Comparison of ENCODE assay signal across 19 mouse cellular contexts in the genomic region with DNA sequence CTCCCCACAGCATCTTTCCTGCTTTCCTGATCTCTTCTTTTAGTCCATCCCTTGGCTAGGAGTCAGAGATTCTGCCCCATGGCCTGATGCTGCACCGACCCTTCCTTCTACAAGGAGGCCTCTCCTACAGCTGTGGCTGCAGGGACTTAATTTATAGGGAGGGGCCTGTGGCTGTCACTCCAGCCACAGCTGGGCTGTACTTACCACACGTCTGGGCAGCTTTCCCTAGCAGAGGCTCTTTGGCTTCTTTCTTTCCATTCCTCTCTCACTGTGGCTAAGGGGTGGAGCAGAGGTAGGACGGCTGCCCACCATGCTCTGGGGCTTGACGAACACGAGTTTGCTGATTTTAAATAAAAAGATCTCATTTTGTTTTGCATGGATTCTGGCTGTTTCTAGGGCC. TPM values are rescaled to one million over a fixed set of nuclear protein-coding genes. Genes with fewer than 3 reads are reported as not detected.
DNase-seq lines count a peak whose midpoint lies in the region; ATAC-seq and TF ChIP-seq lines count a peak whose summit lies in the region.
"Had no signal": no experiment of that assay in that cellular context is flagged by ENCODE, and none has a peak within 500 bp of the region (broad histone marks: within the 10 kb centered on the region; RNA-seq: fewer than 3 reads in every experiment).

No protein-coding gene starts in this region.

- no peak for TF ChIP-seq POLR2A in limb, embryonic 14.5 days (IDR thresholded peaks at IDR 0.05; ENCODE audit: borderline replicate concordance, extremely low read depth, insufficient read depth, insufficient read length)

- no peak overlapping the region for H3K4me2 ChIP-seq in limb, embryonic 14.5 days (replicated peaks; ENCODE audit: low read depth, low read length, severe bottlenecking)
- H3K4me2 ChIP-seq: embryonic facial prominence, embryonic 12.5 days; limb, embryonic 13.5 days; midbrain, embryonic 12.5 days; neural tube, embryonic 15.5 days had no signal

- peak; percentile 48 for DNase-seq in limb, embryonic 14.5 days (ENCODE audit: low spot score)
- DNase-seq in limb, embryonic 10.5 days (ENCODE audit: low spot score): no peak
- peak; percentile 27 for DNase-seq in adipocyte (ENCODE audit: low spot score)
- DNase-seq in fibroblast of lung, adult 2 months (ENCODE audit: low read depth): peak; percentile 83
- DNase-seq in lung, postnatal 10 days: peak; percentile 76
- no peak for DNase-seq in kidney, adult 18-20 months
- no peak for DNase-seq in cerebellum, postnatal 14 days
- DNase-seq: cerebellum, postnatal 25 days; kidney, postnatal 10 days; liver, postnatal 0 days; thymus, postnatal 14 days had no signal

- H3K27ac ChIP-seq in limb, embryonic 14.5 days (replicated peaks; ENCODE audit: low read depth, low read length): no peak overlapping the region
- no peak overlapping the region; the same call in 1 of the 2 replicates for H3K27ac ChIP-seq in limb, embryonic 10.5 days
- H3K27ac ChIP-seq: embryonic facial prominence, embryonic 12.5 days; heart, adult 2 months; left cerebral cortex, adult 2 months; limb, embryonic 13.5 days; midbrain, embryonic 12.5 days; neural tube, embryonic 15.5 days had no signal

- peaks cover 29% of the 10 kb centered on the region for H3K4me1 ChIP-seq in limb, embryonic 14.5 days (ENCODE audit: control insufficient read depth, insufficient read depth, low read length)
- H3K4me1 ChIP-seq in limb, embryonic 10.5 days: peaks cover 46% of the 10 kb centered on the region

- H3K9me3 ChIP-seq in limb, embryonic 14.5 days (ENCODE audit: control insufficient read depth, low read length): no peaks in the 10 kb centered on the region
- H3K9me3 ChIP-seq in limb, embryonic 10.5 days (replicated peaks): no peaks in the 10 kb centered on the region
- H3K9me3 ChIP-seq: embryonic facial prominence, embryonic 12.5 days; limb, embryonic 13.5 days; midbrain, embryonic 12.5 days; neural tube, embryonic 15.5 days had no signal

- H3K36me3 ChIP-seq in limb, embryonic 14.5 days (ENCODE audit: control insufficient read depth, insufficient read depth, low read length): peaks cover 5% of the 10 kb centered on the region; the same call in 1 of the 2 replicates
- peaks cover 7% of the 10 kb centered on the region for H3K36me3 ChIP-seq in limb, embryonic 10.5 days
- H3K36me3 ChIP-seq: embryonic facial prominence, embryonic 12.5 days; midbrain, embryonic 12.5 days; neural tube, embryonic 15.5 days had no signal

- 39% methylated on average over 5 of the region's 5 CpGs for WGBS in limb, embryonic 14.5 days
- WGBS in limb, embryonic 10.5 days: 61% methylated on average over 5 of the region's 5 CpGs

- peak; percentile 21; the same call in 1 of the 2 replicates for ATAC-seq in limb, embryonic 14.5 days (ENCODE audit: low FRiP score, low read depth)
- ATAC-seq: activated CD4-positive, CD25-positive, alpha-beta regulatory T cell, adult 4 months; forebrain, embryonic 14.5 days; liver, postnatal 0 days had no signal

- H3K9ac ChIP-seq in limb, embryonic 14.5 days (ENCODE audit: low read depth, low read length, severe bottlenecking): no peak overlapping the region
- H3K9ac ChIP-seq: embryonic facial prominence, embryonic 12.5 days; limb, embryonic 13.5 days; liver, postnatal 0 days; midbrain, embryonic 12.5 days; neural tube, embryonic 15.5 days had no signal

- H3K27me3 ChIP-seq in limb, embryonic 14.5 days (ENCODE audit: control insufficient read depth, insufficient read depth, low read length): no peaks in the 10 kb centered on the region
- peaks cover 6% of the 10 kb centered on the region; the same call in 1 of the 2 replicates for H3K27me3 ChIP-seq in limb, embryonic 10.5 days (ENCODE audit: low read depth, poor library complexity, severe bottlenecking)
- H3K27me3 ChIP-seq: limb, embryonic 13.5 days had no signal

- H3K4me3 ChIP-seq in limb, embryonic 14.5 days (replicated peaks; ENCODE audit: low read length): no peak overlapping the region
- H3K4me3 ChIP-seq in limb, embryonic 10.5 days: no peak overlapping the region
- H3K4me3 ChIP-seq: embryonic facial prominence, embryonic 12.5 days; heart, adult 2 months; left cerebral cortex, adult 2 months; limb, embryonic 13.5 days; midbrain, embryonic 12.5 days; neural tube, embryonic 15.5 days had no signal

RNA-seq across cellular contexts. Expression of a gene that starts 7.2 kb away (rescaled TPM):
- polyA plus RNA-seq in limb, embryonic 14.5 days (2012; rRNA removed): 134 and 151 TPM in 2 replicates
- 138 and 155 TPM in 2 replicates for polyA plus RNA-seq in limb, embryonic 14.5 days (2014; fragmentation: Nextera tagmentation; extraction: Ambion mirVana)
- polyA plus RNA-seq in limb, embryonic 10.5 days (2016; fragmentation: Nextera tagmentation; extraction: Ambion mirVana): 77.0 and 84.6 TPM in 2 replicates

RNA-seq across cellular contexts. Expression of a gene that starts 13.6 kb away (rescaled TPM):
- 0.70 and 1.3 TPM in 2 replicates for polyA plus RNA-seq in limb, embryonic 14.5 days (2012; rRNA removed)
- 0.97 and 0.98 TPM in 2 replicates for polyA plus RNA-seq in limb, embryonic 14.5 days (2014; fragmentation: Nextera tagmentation; extraction: Ambion mirVana)
- polyA plus RNA-seq in limb, embryonic 10.5 days (2016; fragmentation: Nextera tagmentation; extraction: Ambion mirVana): 0.67 and 1.0 TPM in 2 replicates

RNA-seq across cellular contexts. Expression of a gene that starts 25.4 kb away (rescaled TPM):
- 62.0 and 85.1 TPM in 2 replicates for polyA plus RNA-seq in limb, embryonic 14.5 days (2012; rRNA removed)
- 29.6 and 35.0 TPM in 2 replicates for polyA plus RNA-seq in limb, embryonic 14.5 days (2014; fragmentation: Nextera tagmentation; extraction: Ambion mirVana)
- polyA plus RNA-seq in limb, embryonic 10.5 days (2016; fragmentation: Nextera tagmentation; extraction: Ambion mirVana): 79.5 and 85.8 TPM in 2 replicates
- polyA plus RNA-seq: activated CD4-positive, CD25-positive, alpha-beta regulatory T cell, adult 4 months had no signal

RNA-seq across cellular contexts. Expression of a gene that starts 31.8 kb away (rescaled TPM):
- polyA plus RNA-seq in limb, embryonic 14.5 days (2012; rRNA removed): 0.49 and 0.64 TPM in 2 replicates
- polyA plus RNA-seq in limb, embryonic 14.5 days (2014; fragmentation: Nextera tagmentation; extraction: Ambion mirVana): 0.51 and 0.75 TPM in 2 replicates
- polyA plus RNA-seq in limb, embryonic 10.5 days (2016; fragmentation: Nextera tagmentation; extraction: Ambion mirVana): 0.18 TPM in 1 of 2 replicates, not detected in the other

RNA-seq across cellular contexts. Expression of a gene that starts 48.7 kb away (rescaled TPM):
- polyA plus RNA-seq in limb, embryonic 14.5 days (2012; rRNA removed): 0.23 and 0.49 TPM in 2 replicates
- 0.30 and 0.40 TPM in 2 replicates for polyA plus RNA-seq in limb, embryonic 14.5 days (2014; fragmentation: Nextera tagmentation; extraction: Ambion mirVana)
- polyA plus RNA-seq in limb, embryonic 10.5 days (2016; fragmentation: Nextera tagmentation; extraction: Ambion mirVana): 0.13 TPM in 1 of 2 replicates, not detected in the other
- polyA plus RNA-seq: activated CD4-positive, CD25-positive, alpha-beta regulatory T cell, adult 4 months; embryonic facial prominence, embryonic 12.5 days; heart, adult 2 months; liver, postnatal 0 days had no signal

Comparison
In these comparisons a context has a peak if more than half of its experiments do, and no peak if none do; other contexts are left out.
1. DNase-seq: peak in limb, embryonic 14.5 days (single experiment), adipocyte (single experiment), fibroblast of lung, adult 2 months (single experiment) and lung, postnatal 10 days (single experiment); none in limb, embryonic 10.5 days (single experiment), kidney, adult 18-20 months (single experiment) and cerebellum, postnatal 14 days (0 of 2).